Comparison of ENCODE assay signal across 19 mouse cellular contexts in genomic region chr11:119105071-119105609, GRCm38 (mm10). TPM values are rescaled to one million over a fixed set of nuclear protein-coding genes. Genes with fewer than 3 reads are reported as not detected.
DNase-seq lines count a peak whose midpoint lies in the region; ATAC-seq lines count a peak whose summit lies in the region.
"Had no signal": no experiment of that assay in that cellular context is flagged by ENCODE, and none has a peak within 500 bp of the region (broad histone marks: within the 10 kb centered on the region; RNA-seq: fewer than 3 reads in every experiment).

No protein-coding gene starts in this region.

- peak overlapping the region; percentile 34 for H3K4me2 ChIP-seq in heart, embryonic 14.5 days (ENCODE audit: low read length)
- H3K4me2 ChIP-seq in lung, embryonic 15.5 days: peak overlapping the region; percentile 7; the same call in 1 of the 2 replicates
- 0 out of 2 replicates have a peak overlapping the region, but pooled peaks have one; percentile 2 for H3K4me2 ChIP-seq in intestine, embryonic 16.5 days (ENCODE audit: low read depth, low read length)

- H3K4me1 ChIP-seq in heart, embryonic 14.5 days (ENCODE audit: control insufficient read depth in 2 of 2, insufficient read depth in 2 of 2, low read length in 2 of 2): peaks cover 17 to 20% of the 10 kb centered on the region in 2 experiments
- H3K4me1 ChIP-seq in lung, embryonic 15.5 days: peaks cover 23% of the 10 kb centered on the region
- peaks cover 12% of the 10 kb centered on the region for H3K4me1 ChIP-seq in intestine, embryonic 16.5 days (ENCODE audit: control insufficient read depth, insufficient read depth, low read length)

- H3K27me3 ChIP-seq in heart, embryonic 14.5 days (ENCODE audit: control insufficient read depth, insufficient read depth, low read length): no peaks in the 10 kb centered on the region
- no peaks in the 10 kb centered on the region for H3K27me3 ChIP-seq in lung, embryonic 15.5 days
- H3K27me3 ChIP-seq in intestine, embryonic 16.5 days (replicated peaks; ENCODE audit: control insufficient read depth, insufficient read depth, low read length): no peaks in the 10 kb centered on the region

- peak; percentile 27 for DNase-seq in adrenal gland, postnatal 10 days
- DNase-seq in adrenal gland, postnatal 4 days (ENCODE audit: low spot score in 2 of 2): no peak
- no peak for DNase-seq in heart, adult 18-20 months
- DNase-seq in lung, postnatal 4 days: no peak
- DNase-seq in layer of hippocampus, adult 18-20 months (ENCODE audit: low spot score in 2 of 2): no peak
- DNase-seq: cerebellum, adult 9-10 months; gastrocnemius, postnatal 36 days; right cerebral cortex, postnatal 4 days; thymus, postnatal 14 days had no signal

- 67% methylated on average over 7 of the region's 7 CpGs for WGBS in heart, embryonic 14.5 days
- WGBS in lung, embryonic 15.5 days: 35% methylated on average over 7 of the region's 7 CpGs
- 57% methylated on average over 7 of the region's 7 CpGs for WGBS in intestine, embryonic 16.5 days

- no peak for ATAC-seq in heart, embryonic 14.5 days (ENCODE audit: insufficient number of reproducible peaks, insufficient read depth, low FRiP score, low read depth)
- ATAC-seq in lung, embryonic 15.5 days (ENCODE audit: borderline replicate concordance, extremely low read depth, low FRiP score, low TSS enrichment): peak; percentile 20; the same call in 1 of the 2 replicates
- ATAC-seq in intestine, embryonic 16.5 days: no peak
- ATAC-seq: CD4-positive, CD25-positive, alpha-beta regulatory T cell, adult 4 months; forebrain, embryonic 16.5 days had no signal

- H3K9me3 ChIP-seq in heart, embryonic 14.5 days (ENCODE audit: control insufficient read depth, low read length): no peaks in the 10 kb centered on the region
- H3K9me3 ChIP-seq in lung, embryonic 15.5 days: no peaks in the 10 kb centered on the region
- H3K9me3 ChIP-seq in intestine, embryonic 16.5 days (ENCODE audit: control insufficient read depth, low read length): no peaks in the 10 kb centered on the region
- H3K9me3 ChIP-seq: embryonic facial prominence, embryonic 13.5 days; midbrain, embryonic 10.5 days had no signal

- no peak overlapping the region for H3K4me3 ChIP-seq in heart, embryonic 14.5 days (ENCODE audit: control insufficient read depth in 1 of 2, insufficient read depth in 1 of 2, low read depth in 1 of 2, low read length in 2 of 2)
- H3K4me3 ChIP-seq in lung, embryonic 15.5 days: no peak overlapping the region
- no peak overlapping the region for H3K4me3 ChIP-seq in intestine, embryonic 16.5 days (ENCODE audit: low read length)
- H3K4me3 ChIP-seq: embryonic facial prominence, embryonic 13.5 days; layer of hippocampus, adult 2 months; midbrain, embryonic 10.5 days had no signal

- no peaks in the 10 kb centered on the region for H3K36me3 ChIP-seq in heart, embryonic 14.5 days (ENCODE audit: control insufficient read depth, insufficient read depth, low read length)
- no peaks in the 10 kb centered on the region for H3K36me3 ChIP-seq in lung, embryonic 15.5 days
- no peaks in the 10 kb centered on the region for H3K36me3 ChIP-seq in intestine, embryonic 16.5 days (ENCODE audit: control insufficient read depth, insufficient read depth, low read length)
- H3K36me3 ChIP-seq: embryonic facial prominence, embryonic 13.5 days; midbrain, embryonic 10.5 days had no signal

- H3K27ac ChIP-seq in heart, embryonic 14.5 days (replicated peaks in 1 of 2; ENCODE audit: control insufficient read depth in 1 of 2, insufficient read depth in 1 of 2, low read depth in 2 of 2, low read length in 2 of 2): no peak overlapping the region
- H3K27ac ChIP-seq in lung, embryonic 15.5 days: no peak overlapping the region
- H3K27ac ChIP-seq in intestine, embryonic 16.5 days (ENCODE audit: low read length): peak overlapping the region; percentile 57; the same call in 1 of the 2 replicates
- H3K27ac ChIP-seq: liver, embryonic 14.5 days; macrophage had no signal

- 0 out of 2 replicates have a peak overlapping the region, but pooled peaks have one; percentile 21 for H3K9ac ChIP-seq in heart, embryonic 14.5 days (ENCODE audit: low read length)
- H3K9ac ChIP-seq in lung, embryonic 15.5 days: no peak overlapping the region
- 0 out of 2 replicates have a peak overlapping the region, but pooled peaks have one; percentile 34 for H3K9ac ChIP-seq in intestine, embryonic 16.5 days (ENCODE audit: low read depth, low read length)
- H3K9ac ChIP-seq: liver, embryonic 14.5 days had no signal

RNA-seq across cellular contexts. Expression of gene Cbx4, which starts 19.1 kb away (rescaled TPM):
- total RNA-seq in adrenal gland, postnatal 10 days (2021): 100 to 1,000 TPM in 1 of 2 experiments, 10 to 100 TPM in 1; 52.0 to 133 TPM
- total RNA-seq in adrenal gland, postnatal 4 days (2021): 10 to 100 TPM; 69.7 to 76.8 TPM
- polyA plus RNA-seq in heart, embryonic 14.5 days (2014; fragmentation: Nextera tagmentation; extraction: Ambion mirVana): 6.5 and 9.2 TPM in 2 replicates
- 1 to 10 TPM; 6.5 to 7.2 TPM for total RNA-seq in heart, adult 18-20 months (2021)
- polyA plus RNA-seq in lung, embryonic 15.5 days (2015; fragmentation: Nextera tagmentation; extraction: Ambion mirVana): 13.3 and 14.1 TPM in 2 replicates
- polyA plus RNA-seq in intestine, embryonic 16.5 days (2015; fragmentation: Nextera tagmentation; extraction: Ambion mirVana): 9.3 and 10.0 TPM in 2 replicates
- 10 to 100 TPM; 44.7 to 49.1 TPM for total RNA-seq in layer of hippocampus, adult 18-20 months (2021)

Comparison
In these comparisons a context has a peak if more than half of its experiments do, and no peak if none do; other contexts are left out.
1. RNA of gene Cbx4, which starts 19.1 kb away (total RNA-seq): 52.0 to 133 TPM in adrenal gland, postnatal 10 days, 69.7 to 76.8 TPM in adrenal gland, postnatal 4 days and 44.7 to 49.1 TPM in layer of hippocampus, adult 18-20 months; 6.5 to 7.2 TPM in heart, adult 18-20 months; every median in the first group is over 4 times any median in the second.
2. Peak in every context shown above with its lines, with median percentiles within 50 percentile points of each other: H3K4me2 ChIP-seq.